Mouse (Mus musculus) lung, embryonic 16.5 days (tissue): Measurements from ENCODE around the gene Pafah1b2. TPM values are rescaled to one million over a fixed set of nuclear protein-coding genes. Genes with fewer than 3 reads are reported as not detected.
A peak's percentile ranks its signal among the peaks of the same experiment; 100 is the strongest.

Source experiments
- ATAC-seq: fragments of 200-750 bp; cut with Nextera tagmentation; 2 replicates; pipeline ENCODE4 v1.8.0; 2017; ENCODE audit warnings: low read depth, mild to moderate bottlenecking, moderate library complexity
- H3K27ac ChIP-seq: fragments of 300-500 bp; sonication (generic); 2 replicates; pipeline ENCODE4 v1.5.1; 2014; ENCODE audit warnings: mild to moderate bottlenecking, control low read depth, low read length
- H3K27me3 ChIP-seq: fragments of 300-500 bp; sonication (generic); 2 replicates; pipeline ENCODE4 v1.6.1; 2014; ENCODE audit warnings: low read depth, low read length, mixed read lengths; ENCODE audit not compliant: control insufficient read depth, insufficient read depth
- H3K36me3 ChIP-seq: fragments of 300-500 bp; sonication (generic); 2 replicates; pipeline ENCODE4 v1.6.1; 2014; ENCODE audit warnings: low read length; ENCODE audit not compliant: control insufficient read depth, insufficient read depth
- H3K4me1 ChIP-seq: fragments of 300-500 bp; sonication (generic); replicated peaks from 2 replicates; pipeline ENCODE4 v1.6.1; 2014; ENCODE audit warnings: low read length, mixed read lengths; ENCODE audit not compliant: control insufficient read depth, insufficient read depth
- H3K4me2 ChIP-seq: fragments of 300-500 bp; sonication (generic); 2 replicates; pipeline ENCODE4 v1.6.1; 2014; ENCODE audit warnings: low read depth, low read length, control low read depth
- H3K4me3 ChIP-seq: fragments of 300-500 bp; sonication (generic); 2 replicates; pipeline ENCODE4 v1.5.1; 2014; ENCODE audit warnings: mild to moderate bottlenecking, low read length, control low read depth
- H3K9ac ChIP-seq: fragments of 300-500 bp; sonication (generic); 2 replicates; pipeline ENCODE4 v1.6.1; 2014; ENCODE audit warnings: low read length, control low read depth
- H3K9me3 ChIP-seq: fragments of 300-500 bp; sonication (generic); 2 replicates; pipeline ENCODE4 v1.6.1; 2016; ENCODE audit warnings: low read length; ENCODE audit not compliant: control insufficient read depth
- WGBS: fragments of 180-500 bp; shearing (Covaris S2); extraction: QIAGEN DNeasy Blood & Tissue Kit; methylation state at CpG from one replicate; pipeline ENCODE4 v1.1.7; 2014; 5-methylcytosine and 5-hydroxymethylcytosine counted together
- polyA plus RNA-seq: library from polyadenylated mRNA; unstranded; fragments of >200 nt; fragmentation: Nextera tagmentation; extraction: Ambion mirVana; gene quantifications from 2 replicates; pipeline ENCODE4 v1.2.1, GENCODE M21; 2015

Pafah1b2 gene
- polyA plus RNA-seq, 1 experiment from 2014 or later, result 157 TPM

- 3% methylated on average over 9 of the region's 9 CpGs for WGBS
- Histone ChIP-seq H3K9me3 (no peaks in the 10 kb centered on the region), H3K9ac (peak overlapping the region; percentile 50), H3K4me1 (peaks cover 49% of the 10 kb centered on the region), H3K27me3 (no peaks in the 10 kb centered on the region), H3K36me3 (peaks cover 3% of the 10 kb centered on the region), H3K4me2 (peak overlapping the region; percentile 78), H3K4me3 (peak overlapping the region; percentile 20), H3K27ac (peak overlapping the region; percentile 93)
- no peak for ATAC-seq
Observed at GRCm38 (mm10) chr9:46015831-46016230, 3.3 kb upstream of the Pafah1b2 start.

- Histone ChIP-seq H3K27me3 (no peaks in the 10 kb centered on the region), H3K27ac (peak overlapping the region; percentile 93), H3K9me3 (no peaks in the 10 kb centered on the region), H3K36me3 (peaks cover 3% of the 10 kb centered on the region), H3K9ac (peak overlapping the region; percentile 36; the same call in 1 of the 2 replicates), H3K4me3 (peak overlapping the region; percentile 20), H3K4me1 (peaks cover 49% of the 10 kb centered on the region), H3K4me2 (peak overlapping the region; percentile 78)
- ATAC-seq, result peak; percentile 10
- WGBS, result 10% methylated on average over 8 of the region's 8 CpGs
Observed at GRCm38 (mm10) chr9:46015081-46015551, 2.6 kb upstream of the Pafah1b2 start.

GRCm38 (mm10) chr9:46014251-46014681 is 1.8 kb upstream of the Pafah1b2 start:
- Histone ChIP-seq H3K4me2 (peak overlapping the region; percentile 78), H3K27me3 (no peaks in the 10 kb centered on the region), H3K4me3 (peak overlapping the region; percentile 98), H3K36me3 (peaks cover under 1% of the 10 kb centered on the region), H3K9me3 (no peaks in the 10 kb centered on the region), H3K9ac (peak overlapping the region; percentile 99), H3K27ac (peak overlapping the region; percentile 93), H3K4me1 (peaks cover 49% of the 10 kb centered on the region)
- ATAC-seq, result 0 out of 2 replicates have a peak, but pooled peaks have one; percentile 16
- WGBS, result under 1% methylated on average over 10 of the region's 10 CpGs

- H3K9me3 ChIP-seq, result no peaks in the 10 kb centered on the region
- ATAC-seq, result no peak
- H3K4me2 ChIP-seq, result peak overlapping the region; percentile 78
- no peaks in the 10 kb centered on the region for H3K36me3 ChIP-seq
- H3K27ac ChIP-seq, result peak overlapping the region; percentile 95
- peaks cover 46% of the 10 kb centered on the region for H3K4me1 ChIP-seq
- H3K9ac ChIP-seq, result peak overlapping the region; percentile 99
- H3K4me3 ChIP-seq, result peak overlapping the region; percentile 98
- H3K27me3 ChIP-seq, result no peaks in the 10 kb centered on the region
- under 1% methylated on average over 5 of the region's 5 CpGs for WGBS
Observed at GRCm38 (mm10) chr9:46013616-46014015, 1.1 kb upstream of the Pafah1b2 start.

- H3K27ac ChIP-seq, result peak overlapping the region; percentile 95
- H3K4me2 ChIP-seq, result peak overlapping the region; percentile 78
- H3K9me3 ChIP-seq, result no peaks in the 10 kb centered on the region
- H3K36me3 ChIP-seq, result no peaks in the 10 kb centered on the region
- peaks cover 41% of the 10 kb centered on the region for H3K4me1 ChIP-seq
- peak overlapping the region; percentile 99 for H3K9ac ChIP-seq
- peak overlapping the region; percentile 98 for H3K4me3 ChIP-seq
- ATAC-seq, result peak; percentile 46
- WGBS, result 0% methylated on average over 30 of the region's 46 CpGs
- no peaks in the 10 kb centered on the region for H3K27me3 ChIP-seq
Observed at GRCm38 (mm10) chr9:46013009-46013586, 608 bp upstream of the Pafah1b2 start.

GRCm38 (mm10) chr9:46011094-46011970 is 1.2 kb downstream of the Pafah1b2 start:
- H3K27ac ChIP-seq, result no peak overlapping the region
- no peak for ATAC-seq
- 45% methylated on average over 3 of the region's 3 CpGs for WGBS
- H3K4me2 ChIP-seq, result peak overlapping the region; percentile 78; the same call in 1 of the 2 replicates
- peaks cover 33% of the 10 kb centered on the region for H3K4me1 ChIP-seq
- H3K9ac ChIP-seq, result no peak overlapping the region
- H3K4me3 ChIP-seq, result peak overlapping the region; percentile 98; the same call in 1 of the 2 replicates
- no peaks in the 10 kb centered on the region for H3K9me3 ChIP-seq
- H3K36me3 ChIP-seq, result no peaks in the 10 kb centered on the region
- no peaks in the 10 kb centered on the region for H3K27me3 ChIP-seq

GRCm38 (mm10) chr9:46009669-46009983 is 2.9 kb downstream of the Pafah1b2 start:
- 50% methylated on average over 1 of the region's 1 CpGs for WGBS

GRCm38 (mm10) chr9:46008931-46009668 is 3.4 kb downstream of the Pafah1b2 start:
- H3K27ac ChIP-seq, result no peak overlapping the region
- no peaks in the 10 kb centered on the region for H3K27me3 ChIP-seq
- no peak overlapping the region for H3K4me3 ChIP-seq
- peaks cover 12% of the 10 kb centered on the region for H3K4me1 ChIP-seq
- no peaks in the 10 kb centered on the region for H3K36me3 ChIP-seq
- no peaks in the 10 kb centered on the region for H3K9me3 ChIP-seq
- no peak for ATAC-seq
- H3K9ac ChIP-seq, result no peak overlapping the region
- H3K4me2 ChIP-seq, result no peak overlapping the region
- 78% methylated on average over 6 of the region's 7 CpGs for WGBS

More at GRCm38 (mm10) chr9:46009669-46009983, 2.9 kb downstream of the Pafah1b2 start:
- Histone ChIP-seq H3K4me1 (peaks cover 16% of the 10 kb centered on the region), H3K27ac (no peak overlapping the region), H3K4me3 (no peak overlapping the region), H3K9ac (no peak overlapping the region), H3K27me3 (no peaks in the 10 kb centered on the region), H3K4me2 (no peak overlapping the region), H3K9me3 (no peaks in the 10 kb centered on the region), H3K36me3 (no peaks in the 10 kb centered on the region)
- no peak for ATAC-seq
